Mouse (Mus musculus): ENCODE data around the gene Trabd2b. TPM values are rescaled to one million over a fixed set of nuclear protein-coding genes. Genes with fewer than 3 reads are reported as not detected.
A peak's percentile ranks its signal among the peaks of the same experiment; 100 is the strongest.

The Trabd2b gene
- polyA plus RNA-seq, 1 experiment from 2014 or later: 5.0 TPM

DNA sequence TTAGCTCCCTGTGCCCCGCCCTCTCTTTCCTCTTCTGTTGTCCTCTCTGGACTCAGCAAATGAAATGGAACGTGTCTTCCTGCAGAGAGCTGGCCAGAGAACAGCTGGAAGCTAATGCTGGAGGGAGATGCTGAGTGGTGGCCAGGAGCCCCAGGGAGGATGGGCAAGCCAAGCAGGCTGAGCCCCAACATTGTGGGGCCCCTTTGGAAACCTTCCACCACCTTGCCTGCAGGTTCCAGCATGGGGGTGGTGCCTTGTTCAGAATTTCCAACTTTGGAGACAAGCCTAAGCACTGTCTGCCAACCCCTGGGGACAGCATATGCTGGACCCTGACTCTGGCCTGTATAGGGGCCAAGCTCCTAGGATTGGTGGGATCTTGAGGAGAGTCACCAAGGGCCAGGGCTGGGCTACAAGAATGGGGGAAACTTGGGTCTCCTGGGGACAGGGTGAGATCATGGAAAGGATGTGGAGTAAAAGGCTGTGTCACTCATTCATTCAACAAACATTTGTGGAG, 188.7 kb downstream of the Trabd2b start:
- Histone ChIP-seq H3K27ac (ENCODE audit: low read depth, low read length) (no peak overlapping the region), H3K4me1 (ENCODE audit: control insufficient read depth, insufficient read depth, low read length) (peaks cover 11% of the 10 kb centered on the region), H3K9ac (ENCODE audit: low read depth, low read length) (no peak overlapping the region), H3K36me3 (ENCODE audit: control insufficient read depth, insufficient read depth, low read length) (no peaks in the 10 kb centered on the region), H3K27me3 (ENCODE audit: control insufficient read depth, insufficient read depth, low read length) (no peaks in the 10 kb centered on the region), H3K4me3 (ENCODE audit: low read length) (no peak overlapping the region), H3K9me3 (ENCODE audit: control insufficient read depth, low read length) (no peaks in the 10 kb centered on the region), H3K4me2 (replicated peaks; ENCODE audit: low read depth, low read length) (no peak overlapping the region)
- no peak for ATAC-seq (ENCODE audit: low FRiP score, low TSS enrichment)
- 49% methylated on average over 2 of the region's 2 CpGs for WGBS

DNA sequence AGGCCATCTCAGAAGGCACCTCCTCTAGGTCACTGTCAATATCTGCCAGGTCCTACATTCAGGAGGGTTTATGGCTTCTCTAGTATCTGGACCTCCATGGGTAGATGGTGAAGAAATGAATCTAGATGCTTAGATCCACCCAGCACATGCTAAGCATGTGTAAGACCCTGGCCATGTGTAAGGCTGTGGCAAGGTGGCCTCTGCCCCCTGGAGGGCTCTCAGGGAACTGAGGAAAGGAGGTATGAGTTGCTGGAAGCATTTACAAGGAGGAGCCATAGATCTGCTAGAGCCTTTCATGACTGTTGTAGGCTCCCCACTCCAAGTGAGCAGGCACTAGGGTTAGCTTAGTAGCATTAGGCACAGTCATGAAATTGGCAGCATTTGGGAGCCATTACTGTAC, 192.6 kb downstream of the Trabd2b start:
- H3K4me1 ChIP-seq (ENCODE audit: control insufficient read depth, insufficient read depth, low read length): peaks cover 21% of the 10 kb centered on the region; the same call in 1 of the 2 replicates
- H3K27me3 ChIP-seq (ENCODE audit: control insufficient read depth, insufficient read depth, low read length): no peaks in the 10 kb centered on the region; the same call in 1 of the 2 replicates
- H3K4me3 ChIP-seq (ENCODE audit: low read length): no peak overlapping the region
- no peak overlapping the region for H3K4me2 ChIP-seq (replicated peaks; ENCODE audit: low read depth, low read length)
- no peaks in the 10 kb centered on the region; the same call in 1 of the 2 replicates for H3K36me3 ChIP-seq (ENCODE audit: control insufficient read depth, insufficient read depth, low read length)
- no peak overlapping the region for H3K27ac ChIP-seq (ENCODE audit: low read depth, low read length)
- ATAC-seq (ENCODE audit: low FRiP score, low TSS enrichment): no peak
- H3K9ac ChIP-seq (ENCODE audit: low read depth, low read length): no peak overlapping the region
- no peaks in the 10 kb centered on the region for H3K9me3 ChIP-seq (ENCODE audit: control insufficient read depth, low read length)

DNA sequence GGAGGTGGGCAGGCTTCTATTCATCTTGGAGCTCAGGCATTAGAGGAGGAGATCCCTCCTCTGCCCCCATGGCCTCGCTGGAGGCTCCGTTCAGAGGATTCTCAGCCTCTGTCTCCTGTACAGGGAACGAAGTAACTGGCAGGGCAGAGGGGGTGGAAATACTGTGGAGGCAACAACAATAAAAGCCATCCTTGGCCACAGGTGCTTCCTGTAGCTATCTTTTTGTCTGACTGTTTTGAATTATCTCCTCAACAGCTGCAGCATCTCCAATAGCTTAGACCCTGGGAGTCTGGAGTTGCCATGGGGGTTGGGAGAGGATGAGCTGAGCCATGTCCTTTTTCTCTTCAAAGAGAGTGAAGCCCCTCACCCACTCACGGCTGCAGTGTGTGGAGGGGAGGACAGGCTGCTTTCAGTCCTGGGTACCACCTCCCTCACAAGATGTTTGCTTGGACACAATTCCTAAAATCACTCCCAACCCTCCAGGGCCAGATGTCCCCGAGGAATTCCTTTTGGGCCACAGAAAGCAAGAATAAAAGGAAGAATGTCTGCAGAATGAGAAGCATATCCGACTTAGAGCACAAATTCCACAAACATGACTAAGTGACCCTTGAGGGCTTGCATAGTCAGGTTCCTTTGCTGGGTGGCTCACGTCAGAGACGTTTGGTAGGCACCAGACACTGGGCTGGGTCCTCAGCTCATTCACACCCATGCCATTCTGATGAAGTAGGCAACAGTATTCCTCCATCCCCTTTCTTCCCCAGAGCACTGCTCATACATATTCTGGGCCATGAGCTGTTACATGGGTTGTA, 194.9 kb downstream of the Trabd2b start:
- no peaks in the 10 kb centered on the region for H3K9me3 ChIP-seq (ENCODE audit: control insufficient read depth, low read length)
- H3K4me3 ChIP-seq (ENCODE audit: low read length): no peak overlapping the region
- WGBS: 32% methylated on average over 8 of the region's 8 CpGs
- no peak overlapping the region for H3K4me2 ChIP-seq (replicated peaks; ENCODE audit: low read depth, low read length)
- ATAC-seq (ENCODE audit: low FRiP score, low TSS enrichment): no peak
- H3K9ac ChIP-seq (ENCODE audit: low read depth, low read length): no peak overlapping the region
- H3K27me3 ChIP-seq (ENCODE audit: control insufficient read depth, insufficient read depth, low read length): no peaks in the 10 kb centered on the region; the same call in 1 of the 2 replicates
- H3K27ac ChIP-seq (ENCODE audit: low read depth, low read length): no peak overlapping the region
- H3K36me3 ChIP-seq (ENCODE audit: control insufficient read depth, insufficient read depth, low read length): no peaks in the 10 kb centered on the region; the same call in 1 of the 2 replicates
- peaks cover 21% of the 10 kb centered on the region; the same call in 1 of the 2 replicates for H3K4me1 ChIP-seq (ENCODE audit: control insufficient read depth, insufficient read depth, low read length)

DNA sequence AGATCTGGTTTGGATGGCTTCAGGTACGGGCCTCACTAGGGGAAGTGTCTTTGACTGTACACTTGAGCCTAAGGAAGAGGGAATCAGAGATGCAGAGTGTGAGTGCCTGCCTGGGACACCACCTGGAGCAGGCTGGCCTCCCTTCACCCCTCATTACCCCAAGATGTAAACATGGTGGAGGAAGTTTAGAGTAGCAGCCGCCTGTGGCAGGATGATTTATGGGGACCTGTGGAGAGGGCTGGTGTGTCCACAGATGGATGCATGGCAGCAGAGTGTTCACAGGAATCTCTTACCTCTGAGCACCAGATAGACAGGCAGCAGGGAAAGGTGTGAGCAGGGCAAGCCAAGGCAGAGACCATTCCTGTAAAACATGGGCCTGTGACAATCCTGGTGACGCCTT, 199.1 kb downstream of the Trabd2b start:
- Histone ChIP-seq H3K9ac (ENCODE audit: low read depth, low read length) (no peak overlapping the region), H3K36me3 (ENCODE audit: control insufficient read depth, insufficient read depth, low read length) (no peaks in the 10 kb centered on the region; the same call in 1 of the 2 replicates), H3K4me3 (ENCODE audit: low read length) (no peak overlapping the region), H3K4me2 (replicated peaks; ENCODE audit: low read depth, low read length) (no peak overlapping the region), H3K9me3 (ENCODE audit: control insufficient read depth, low read length) (no peaks in the 10 kb centered on the region), H3K4me1 (ENCODE audit: control insufficient read depth, insufficient read depth, low read length) (peaks cover 24% of the 10 kb centered on the region; the same call in 1 of the 2 replicates), H3K27ac (ENCODE audit: low read depth, low read length) (no peak overlapping the region), H3K27me3 (ENCODE audit: control insufficient read depth, insufficient read depth, low read length) (no peaks in the 10 kb centered on the region; the same call in 1 of the 2 replicates)
- 37% methylated on average over 3 of the region's 3 CpGs for WGBS
- ATAC-seq (ENCODE audit: low FRiP score, low TSS enrichment): peak; percentile 89

DNA sequence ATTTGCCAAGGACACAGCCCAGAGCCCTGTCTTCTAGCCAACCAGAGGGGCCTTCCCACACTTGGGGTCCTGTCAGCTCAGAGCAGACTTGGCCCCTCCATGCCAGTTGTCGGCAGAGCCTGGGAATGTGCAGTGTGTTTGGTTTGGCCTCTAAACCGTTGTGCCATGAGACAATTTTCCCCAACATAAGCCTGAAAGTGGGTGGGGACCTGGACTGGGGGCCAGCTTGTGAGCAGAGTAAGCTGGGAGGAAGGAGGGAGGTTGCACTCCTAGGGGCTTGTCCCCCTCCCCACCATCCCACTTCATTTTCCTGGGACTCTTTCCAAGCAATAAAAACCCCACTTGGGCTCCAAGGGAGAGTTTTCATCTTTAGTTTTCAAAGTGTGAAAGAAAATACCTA, 201.3 kb downstream of the Trabd2b start:
- no peak for ATAC-seq (ENCODE audit: low FRiP score, low TSS enrichment)
- no peaks in the 10 kb centered on the region; the same call in 1 of the 2 replicates for H3K36me3 ChIP-seq (ENCODE audit: control insufficient read depth, insufficient read depth, low read length)
- peaks cover 7% of the 10 kb centered on the region; the same call in 1 of the 2 replicates for H3K4me1 ChIP-seq (ENCODE audit: control insufficient read depth, insufficient read depth, low read length)
- whole genome bisulfite sequencing: 67% methylated on average over 2 of the region's 2 CpGs
- no peak overlapping the region for H3K27ac ChIP-seq (ENCODE audit: low read depth, low read length)
- H3K9ac ChIP-seq (ENCODE audit: low read depth, low read length): no peak overlapping the region
- H3K9me3 ChIP-seq (ENCODE audit: control insufficient read depth, low read length): no peaks in the 10 kb centered on the region
- H3K4me3 ChIP-seq (ENCODE audit: low read length): no peak overlapping the region
- no peak overlapping the region for H3K4me2 ChIP-seq (replicated peaks; ENCODE audit: low read depth, low read length)
- no peaks in the 10 kb centered on the region for H3K27me3 ChIP-seq (ENCODE audit: control insufficient read depth, insufficient read depth, low read length)

DNA sequence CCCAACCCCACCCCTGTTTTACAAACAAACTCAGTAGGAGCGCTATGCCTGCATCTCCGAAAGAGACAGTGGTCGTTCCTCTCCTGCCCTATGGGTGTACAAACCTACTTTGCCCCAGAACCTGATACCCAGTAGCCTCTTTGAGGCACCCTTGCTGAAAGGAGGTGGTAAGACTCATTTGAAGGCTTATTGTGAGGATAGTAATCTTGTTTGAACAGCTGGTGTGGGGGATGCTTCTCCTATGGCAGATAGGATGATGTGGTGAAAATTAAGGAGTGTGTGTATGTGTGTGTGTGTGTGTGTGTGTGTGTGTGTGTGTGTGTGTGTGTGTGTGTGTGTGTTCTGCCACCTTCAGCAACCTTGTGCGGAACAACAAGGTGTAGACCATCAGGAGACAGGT, 202.8 kb downstream of the Trabd2b start:
- Histone ChIP-seq H3K27ac (ENCODE audit: low read depth, low read length) (no peak overlapping the region), H3K9ac (ENCODE audit: low read depth, low read length) (no peak overlapping the region), H3K27me3 (ENCODE audit: control insufficient read depth, insufficient read depth, low read length) (no peaks in the 10 kb centered on the region), H3K4me3 (ENCODE audit: low read length) (no peak overlapping the region), H3K9me3 (ENCODE audit: control insufficient read depth, low read length) (no peaks in the 10 kb centered on the region), H3K4me2 (replicated peaks; ENCODE audit: low read depth, low read length) (no peak overlapping the region), H3K4me1 (ENCODE audit: control insufficient read depth, insufficient read depth, low read length) (peaks cover 7% of the 10 kb centered on the region; the same call in 1 of the 2 replicates), H3K36me3 (ENCODE audit: control insufficient read depth, insufficient read depth, low read length) (no peaks in the 10 kb centered on the region)
- no peak for ATAC-seq (ENCODE audit: low FRiP score, low TSS enrichment)
- 60% methylated on average over 4 of the region's 4 CpGs for WGBS

DNA sequence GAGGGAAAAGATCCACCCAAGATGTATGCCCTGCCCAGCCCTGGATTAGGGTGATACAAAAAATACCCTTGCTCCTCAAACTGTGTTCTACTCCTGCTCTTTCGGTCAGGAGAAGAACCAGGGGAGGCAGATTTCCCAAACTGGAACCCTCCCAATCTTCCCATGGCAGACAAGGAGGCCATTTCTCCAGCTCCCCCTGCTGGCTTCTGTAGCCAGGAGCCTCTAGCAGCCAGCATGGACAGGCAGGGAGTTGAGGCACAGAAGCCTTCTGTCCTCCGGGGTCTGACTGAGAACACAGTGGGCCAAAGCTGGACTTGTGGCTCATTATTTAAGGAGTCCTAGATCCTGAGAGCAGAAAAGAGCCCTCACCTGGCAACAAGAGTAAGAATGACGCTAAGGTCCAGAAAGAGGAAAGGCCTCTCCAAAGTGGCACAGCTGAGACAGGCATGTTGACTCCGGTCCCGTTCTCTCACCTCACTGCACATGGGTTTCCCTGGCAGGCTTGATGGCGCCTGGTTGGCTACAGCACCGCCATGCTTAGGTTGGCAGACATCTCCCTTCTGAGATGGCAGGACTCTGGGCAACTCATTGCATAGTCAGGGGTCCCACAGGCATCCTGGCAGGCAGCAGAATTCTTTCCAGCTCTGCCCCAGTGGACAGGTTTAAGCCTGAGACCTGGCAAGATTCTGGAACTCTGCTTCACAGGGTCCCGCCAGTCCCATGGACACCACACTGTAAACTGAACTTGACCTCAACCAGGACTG, 204.8 kb downstream of the Trabd2b start:
- no peaks in the 10 kb centered on the region for H3K27me3 ChIP-seq (ENCODE audit: control insufficient read depth, insufficient read depth, low read length)
- no peak for ATAC-seq (ENCODE audit: low FRiP score, low TSS enrichment)
- no peaks in the 10 kb centered on the region for H3K36me3 ChIP-seq (ENCODE audit: control insufficient read depth, insufficient read depth, low read length)
- WGBS: 82% methylated on average over 8 of the region's 8 CpGs
- H3K4me2 ChIP-seq (replicated peaks; ENCODE audit: low read depth, low read length): no peak overlapping the region
- no peak overlapping the region for H3K4me3 ChIP-seq (ENCODE audit: low read length)
- H3K9me3 ChIP-seq (ENCODE audit: control insufficient read depth, low read length): no peaks in the 10 kb centered on the region
- no peak overlapping the region for H3K9ac ChIP-seq (ENCODE audit: low read depth, low read length)
- 0 out of 2 replicates have a peak, but pooled peaks cover 4% of the 10 kb centered on the region for H3K4me1 ChIP-seq (ENCODE audit: control insufficient read depth, insufficient read depth, low read length)
- H3K27ac ChIP-seq (ENCODE audit: low read depth, low read length): no peak overlapping the region

DNA sequence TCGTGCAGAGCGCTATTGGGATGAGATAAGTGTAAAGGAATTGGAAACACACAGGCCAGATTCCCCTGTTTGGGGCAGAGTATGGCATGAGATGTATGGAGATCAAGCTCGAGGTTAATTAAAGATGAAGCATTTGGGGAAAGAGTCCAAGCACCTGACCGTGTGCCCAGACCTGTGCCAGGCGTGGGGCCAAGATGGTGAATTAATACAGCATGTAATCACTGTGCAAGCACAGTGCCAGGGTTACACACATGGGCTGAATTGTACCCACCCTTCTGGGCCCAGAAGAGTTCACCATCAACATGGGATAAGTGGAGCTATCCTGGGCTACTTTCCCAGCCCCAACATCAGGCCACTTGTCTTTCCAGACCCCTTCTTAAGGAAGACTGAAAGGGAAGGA, 205.5 kb downstream of the Trabd2b start:
- Histone ChIP-seq H3K27me3 (ENCODE audit: control insufficient read depth, insufficient read depth, low read length) (no peaks in the 10 kb centered on the region), H3K36me3 (ENCODE audit: control insufficient read depth, insufficient read depth, low read length) (no peaks in the 10 kb centered on the region), H3K9me3 (ENCODE audit: control insufficient read depth, low read length) (no peaks in the 10 kb centered on the region), H3K4me1 (ENCODE audit: control insufficient read depth, insufficient read depth, low read length) (0 out of 2 replicates have a peak, but pooled peaks cover 4% of the 10 kb centered on the region), H3K4me2 (replicated peaks; ENCODE audit: low read depth, low read length) (no peak overlapping the region), H3K4me3 (ENCODE audit: low read length) (no peak overlapping the region), H3K27ac (ENCODE audit: low read depth, low read length) (no peak overlapping the region), H3K9ac (ENCODE audit: low read depth, low read length) (no peak overlapping the region)
- WGBS: 86% methylated on average over 5 of the region's 5 CpGs
- ATAC-seq (ENCODE audit: low FRiP score, low TSS enrichment): no peak
